Mouse (Mus musculus) right cerebral cortex, postnatal 4 days (tissue): ENCODE results near the gene Gdf15.
A peak's percentile ranks its signal among the peaks of the same experiment; 100 is the strongest.

Source experiments
- DNase-seq: peaks from one replicate; pipeline ENCODE4 v3.0.0-alpha.2; 2022

Gdf15 gene

DNA sequence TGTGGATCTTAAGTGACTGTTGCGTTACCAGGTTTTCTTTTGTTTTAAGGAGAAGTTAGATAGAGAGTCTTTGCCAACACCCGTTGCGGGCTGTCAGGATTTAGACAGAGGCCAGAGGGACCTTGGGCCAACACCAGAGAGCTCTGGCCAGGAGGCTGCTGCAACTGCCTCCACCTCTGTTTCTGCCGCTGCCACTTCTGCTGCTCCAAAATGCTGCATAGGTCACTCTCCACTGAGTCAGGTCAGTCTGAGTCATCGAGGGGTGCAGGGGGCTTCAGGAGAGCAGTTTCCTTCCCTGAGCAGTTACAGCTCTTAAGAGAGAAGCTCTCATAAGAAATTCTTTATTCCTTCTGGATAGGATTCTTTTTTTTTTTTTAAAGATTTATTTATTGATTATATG, 5.2 kb downstream of the Gdf15 start:
- DNase-seq, result no peak

DNA sequence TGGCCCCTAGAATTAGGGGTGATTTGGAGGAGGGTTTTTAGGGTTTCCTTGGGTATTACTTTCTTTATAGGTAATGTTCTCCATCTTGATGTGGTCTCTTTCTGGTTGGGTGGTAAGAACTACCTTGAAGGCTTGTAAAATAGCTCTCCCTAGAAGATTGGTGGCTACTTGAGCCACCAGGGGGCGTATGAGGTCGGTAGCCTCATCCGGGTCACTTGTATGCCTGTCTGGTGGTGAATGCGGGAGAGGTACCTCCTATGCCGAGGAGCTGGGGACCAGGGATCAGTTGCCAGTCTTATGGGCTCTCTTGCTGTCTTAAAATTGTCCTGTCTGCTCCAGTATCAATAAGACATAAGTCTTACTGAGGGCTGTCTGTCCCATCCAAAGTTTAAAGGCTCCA, 7.2 kb downstream of the Gdf15 start:
- DNase-seq, result peak; percentile 40

DNA sequence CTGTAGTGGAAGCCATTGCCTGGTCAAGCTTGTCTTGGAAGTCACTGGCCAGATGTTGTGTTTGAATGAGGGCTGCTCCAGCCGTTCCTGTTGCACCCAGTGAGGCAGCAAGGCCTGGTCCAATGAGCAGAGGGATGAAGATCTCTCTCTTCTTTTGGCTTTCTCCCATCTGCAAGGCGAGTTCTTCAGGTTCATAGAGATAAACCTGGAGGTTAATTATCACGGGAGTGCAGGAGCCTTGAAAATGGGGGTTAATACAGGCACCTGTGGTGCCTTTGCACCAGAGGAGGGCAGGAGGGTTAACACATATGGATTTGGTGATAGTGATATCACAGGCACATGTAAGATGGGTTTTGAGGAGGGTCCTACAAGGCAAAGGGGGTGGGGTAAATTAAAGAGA, 10.0 kb downstream of the Gdf15 start:
- no peak for DNase-seq

DNA sequence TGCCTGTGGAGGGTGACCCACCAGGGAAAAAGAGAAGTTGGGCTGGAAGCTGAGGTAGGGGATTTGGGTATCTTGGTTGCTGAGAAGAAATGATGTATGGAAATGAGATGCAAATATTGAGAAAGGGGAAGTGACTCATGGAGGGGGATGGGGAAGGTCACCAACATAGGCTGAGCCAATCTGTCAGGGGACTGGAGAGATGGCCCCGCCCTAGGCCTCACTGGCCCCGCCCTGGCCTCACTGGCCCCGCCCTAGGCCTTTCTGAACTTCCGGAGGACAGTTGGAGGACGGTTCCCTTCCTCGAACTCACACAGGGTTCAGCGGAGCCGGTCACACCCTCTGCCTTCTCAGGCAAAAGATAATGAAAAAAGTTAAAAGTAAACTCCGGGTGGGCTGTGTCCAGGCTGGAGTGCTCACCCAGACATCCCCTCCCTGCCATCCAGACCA, 13.3 kb downstream of the Gdf15 start:
- no peak for DNase-seq

DNA sequence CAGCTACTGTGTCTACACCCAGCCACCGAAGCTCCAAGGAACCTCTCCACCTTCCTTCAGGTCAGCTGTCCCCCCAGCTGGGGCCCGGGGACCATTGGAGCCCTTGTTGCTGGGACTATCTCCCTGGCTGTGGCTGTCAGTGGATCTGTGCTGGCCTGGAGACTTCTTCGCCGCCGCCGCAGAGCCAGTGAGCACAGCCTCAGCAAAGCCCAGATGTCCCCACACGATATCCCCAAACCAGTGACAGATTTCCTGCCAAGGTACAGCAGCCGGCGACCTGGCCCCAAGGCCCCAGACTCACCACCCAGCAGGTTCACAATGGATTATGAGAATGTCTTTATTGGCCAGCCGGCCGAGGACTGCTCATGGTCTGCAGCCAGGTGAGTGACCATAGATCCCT, 14.3 kb downstream of the Gdf15 start:
- no peak for DNase-seq

DNA sequence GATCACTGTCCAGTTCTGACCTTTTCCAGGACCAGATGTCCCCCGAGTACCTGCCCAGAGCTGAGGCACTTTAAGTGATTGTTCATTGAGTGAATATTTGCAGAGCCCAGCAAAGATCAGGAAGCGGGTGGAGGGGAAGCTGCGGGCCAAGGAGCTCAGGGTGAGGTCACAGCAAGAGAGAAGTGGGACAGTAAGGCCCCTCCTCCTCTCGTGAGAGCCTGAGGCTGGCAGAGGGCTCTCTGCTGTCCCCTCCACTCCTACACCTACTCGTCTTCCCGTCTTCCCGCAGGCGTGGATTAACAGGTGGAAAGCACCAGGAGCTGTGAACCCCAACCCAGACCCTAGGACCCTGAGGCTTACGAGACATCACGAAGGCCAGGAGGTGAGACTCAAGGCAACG, 15.6 kb downstream of the Gdf15 start:
- no peak for DNase-seq

DNA sequence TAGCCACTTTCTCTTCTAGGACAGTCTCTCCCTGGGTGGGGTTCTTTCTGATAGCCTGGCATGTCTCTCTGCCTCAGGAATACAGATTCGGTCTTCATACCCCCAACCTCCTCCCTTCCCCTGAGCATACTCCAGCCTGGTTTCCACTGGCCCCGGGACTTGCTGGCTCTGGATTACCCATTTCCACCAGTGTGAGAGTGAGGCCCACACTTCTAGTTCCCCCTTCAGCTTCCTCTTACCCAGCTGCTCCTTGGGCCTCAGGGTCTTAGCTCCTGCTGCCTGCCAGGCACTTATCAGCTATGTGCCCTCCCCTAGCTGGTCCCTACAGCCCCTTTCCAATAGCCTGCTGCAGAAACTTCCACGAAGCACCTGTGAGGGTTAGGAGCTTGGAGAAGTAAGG, 16.4 kb downstream of the Gdf15 start, which contains the start of gene Lrrc25:
Gene Lrrc25, plus strand, starts transcription at position 262 of the 400 bp plus-strand sequence.
- DNase-seq, result no peak

DNA sequence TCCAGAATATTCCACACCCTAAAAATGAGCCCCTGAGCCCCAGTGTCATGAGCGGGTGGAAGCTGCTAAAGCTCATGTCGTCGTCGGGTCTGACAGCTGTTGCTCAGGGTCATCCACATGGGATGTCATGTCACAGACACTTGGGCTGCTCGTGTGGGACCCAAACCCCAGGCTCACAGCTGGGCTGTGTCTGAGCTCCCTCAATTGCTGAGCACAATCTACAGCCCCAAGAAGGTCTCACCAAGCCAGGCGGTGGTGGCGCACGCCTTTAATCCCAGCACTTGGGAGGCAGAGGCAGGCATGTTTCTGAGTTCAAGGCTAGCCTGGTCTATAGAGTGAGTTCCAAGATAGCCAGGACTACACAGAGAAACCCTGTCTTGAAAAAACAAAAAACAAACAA, 17.0 kb downstream of the Gdf15 start:
- no peak for DNase-seq

DNA sequence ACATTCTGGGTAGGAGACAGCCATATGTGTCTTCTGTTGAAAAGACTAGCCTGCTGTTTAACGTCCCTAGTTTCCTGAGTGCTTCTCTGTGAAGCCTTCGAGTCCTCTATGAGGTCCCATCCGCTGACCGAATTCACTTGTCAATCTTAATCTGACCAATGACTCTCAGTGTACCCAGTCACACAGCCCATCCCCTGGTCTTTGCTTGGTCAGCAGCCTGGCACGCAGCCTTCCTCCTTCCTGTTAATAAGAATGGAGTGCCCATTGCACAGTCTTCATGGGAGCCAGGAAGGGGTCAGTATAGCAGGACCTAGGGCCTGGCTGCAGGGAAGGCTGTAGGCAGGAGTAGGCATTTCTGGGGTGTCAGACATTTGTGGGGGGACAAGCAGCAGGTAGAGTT, 17.8 kb downstream of the Gdf15 start:
- no peak for DNase-seq

DNA sequence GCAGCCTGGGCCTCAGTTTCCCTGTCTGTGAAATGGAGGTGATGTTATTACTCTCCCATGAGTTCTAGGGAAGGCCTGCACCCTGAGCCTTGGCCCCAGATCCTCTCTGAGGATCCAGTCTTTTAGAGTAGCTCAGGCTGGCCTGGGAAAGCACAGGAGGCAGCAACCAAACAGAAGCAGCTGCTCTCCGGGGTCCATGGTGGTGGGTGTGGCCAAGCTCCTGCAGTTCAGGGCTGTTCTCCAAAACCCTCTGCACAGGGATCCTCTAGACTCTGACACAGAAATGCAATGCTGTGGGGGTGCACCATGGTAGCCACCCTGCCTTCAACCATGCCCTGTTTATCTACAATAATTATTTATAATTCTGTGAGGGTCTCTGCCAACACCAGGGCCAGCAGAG, 18.5 kb downstream of the Gdf15 start:
- no peak for DNase-seq

DNA sequence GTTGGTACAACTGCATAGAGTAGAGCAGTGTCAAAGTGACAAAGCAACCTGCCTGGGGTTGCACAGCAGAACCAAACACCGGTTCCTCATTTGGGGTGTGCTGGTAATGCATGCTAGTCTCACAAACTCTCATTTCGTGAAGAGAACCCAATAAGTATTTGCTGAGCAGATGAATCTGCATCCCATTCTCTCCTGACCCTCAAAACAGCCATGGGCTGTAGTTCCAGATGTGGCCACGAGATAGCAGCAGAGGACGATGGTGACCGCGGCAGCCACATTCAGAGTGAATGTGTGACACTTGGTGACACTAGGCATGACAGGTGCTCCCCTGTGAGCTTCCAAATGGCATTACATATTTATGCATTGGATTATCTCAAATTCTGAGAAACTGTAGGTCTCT, 20.4 kb downstream of the Gdf15 start:
- DNase-seq, result peak; percentile 81

DNA sequence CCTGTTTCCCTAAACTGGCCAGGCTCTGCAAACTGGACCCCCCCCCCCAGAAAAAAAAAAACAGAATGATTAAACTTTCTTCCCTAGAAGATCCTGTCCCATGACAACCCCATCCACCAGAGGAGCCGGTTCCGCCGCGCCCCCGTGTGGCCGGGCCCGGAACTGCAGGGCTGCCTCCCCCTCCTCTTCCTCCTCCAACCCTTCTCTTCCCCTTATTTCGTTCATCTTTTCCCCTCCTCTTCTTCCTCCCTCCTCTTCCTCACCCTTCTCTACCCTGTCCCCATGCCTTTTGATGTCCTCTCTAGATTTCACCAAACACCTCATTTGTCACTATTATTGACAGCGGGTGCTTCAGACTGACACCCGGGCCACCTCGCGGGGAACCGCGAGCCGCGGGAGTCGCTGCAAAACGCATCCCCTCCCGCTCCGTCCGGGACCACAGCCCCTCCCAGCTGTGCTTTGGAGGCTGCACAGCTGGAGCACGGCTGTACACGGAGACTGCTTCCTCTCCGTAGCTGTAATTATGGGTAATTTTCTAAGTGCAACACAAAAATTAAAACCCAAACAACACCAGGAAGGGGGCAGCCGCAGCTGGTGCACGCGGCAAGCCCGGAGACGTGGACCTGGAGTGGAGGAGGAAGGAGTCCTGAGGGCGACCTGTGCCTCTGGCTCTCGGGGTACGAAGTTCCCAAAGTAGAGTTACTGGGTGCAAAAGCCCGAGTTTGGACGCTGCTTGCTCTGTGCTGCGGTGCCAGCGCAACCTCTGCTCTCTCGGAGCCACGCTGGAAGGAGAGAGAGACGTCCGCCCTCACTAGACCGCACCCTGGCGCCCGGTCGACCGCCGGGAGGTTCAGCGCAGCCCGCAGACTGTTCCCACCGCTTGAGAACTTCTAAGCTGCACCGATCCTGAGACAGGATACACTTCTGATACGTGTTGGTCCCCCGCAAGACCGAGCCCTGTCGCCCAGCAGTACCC, 21.2 kb downstream of the Gdf15 start:
- DNase-seq, result peak; percentile 78

DNA sequence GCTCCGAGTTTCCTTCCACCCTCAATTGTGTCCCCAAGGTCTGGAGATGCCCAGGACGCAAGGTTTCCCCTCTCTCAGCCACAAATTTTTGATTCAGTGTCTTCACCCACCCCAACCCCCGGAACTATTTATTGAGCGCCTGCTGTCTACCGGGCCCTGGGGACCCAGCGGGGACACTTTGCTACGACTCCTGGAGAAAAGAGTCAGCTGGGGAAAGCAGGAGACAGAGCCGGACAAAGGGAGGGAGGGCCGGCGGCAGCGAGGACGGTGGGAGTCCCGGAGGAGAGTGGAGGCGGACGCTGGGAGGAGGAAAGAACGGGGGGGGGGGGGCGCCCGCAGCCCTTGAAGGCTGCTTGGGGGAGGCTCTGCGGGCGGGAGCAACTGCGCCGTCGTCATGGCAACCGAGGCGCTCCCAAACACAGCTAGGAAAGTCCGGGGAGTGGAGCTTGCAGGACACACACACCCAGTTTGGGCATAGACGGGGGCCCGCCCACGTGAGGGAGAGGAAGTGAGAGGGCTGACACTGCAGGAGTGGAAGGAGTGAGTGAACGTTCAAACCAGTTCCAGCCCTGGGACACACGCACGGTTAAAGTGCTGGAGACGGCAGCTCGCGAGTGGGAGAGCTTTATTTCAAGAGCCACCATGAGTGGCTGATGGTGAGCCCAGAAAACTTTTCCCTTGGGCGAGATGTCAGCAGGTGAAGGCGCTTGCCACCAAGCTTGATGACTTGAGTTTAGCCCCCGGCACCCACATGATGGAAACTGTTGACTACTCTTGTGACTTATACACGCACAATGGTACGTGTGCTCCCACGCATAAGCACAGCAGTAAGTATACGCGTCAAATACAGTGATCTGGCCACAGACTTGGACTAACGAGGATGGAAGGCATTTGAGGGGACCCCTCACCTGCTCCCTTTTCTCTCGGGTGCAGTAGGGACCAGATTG, 22.1 kb downstream of the Gdf15 start:
- DNase-seq, result peak; percentile 79

DNA sequence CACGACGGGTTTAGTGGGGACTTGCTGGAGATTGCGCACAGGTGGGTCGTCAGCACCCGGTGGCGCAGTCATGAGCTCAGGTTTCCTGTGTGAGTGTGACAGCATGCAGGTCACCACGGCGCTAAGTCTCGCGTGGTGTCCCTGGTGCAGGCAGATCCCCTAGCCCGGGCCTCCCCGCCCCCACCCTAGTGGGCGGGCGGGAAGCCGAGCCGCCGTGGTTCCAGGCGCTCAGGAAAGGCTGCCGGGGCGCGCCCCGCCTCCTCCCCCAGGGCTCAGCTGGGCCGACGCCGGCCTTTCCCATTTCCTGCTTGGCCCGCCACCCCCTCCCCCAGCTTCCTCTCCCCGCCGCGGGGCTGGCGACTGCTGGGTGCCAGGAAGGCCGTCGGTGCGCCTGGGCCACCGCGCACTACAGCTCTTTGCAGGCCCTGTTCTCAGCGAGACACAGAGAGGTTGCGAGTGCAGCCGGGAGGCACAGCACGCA, 22.8 kb downstream of the Gdf15 start:
- peak; percentile 73 for DNase-seq

DNA sequence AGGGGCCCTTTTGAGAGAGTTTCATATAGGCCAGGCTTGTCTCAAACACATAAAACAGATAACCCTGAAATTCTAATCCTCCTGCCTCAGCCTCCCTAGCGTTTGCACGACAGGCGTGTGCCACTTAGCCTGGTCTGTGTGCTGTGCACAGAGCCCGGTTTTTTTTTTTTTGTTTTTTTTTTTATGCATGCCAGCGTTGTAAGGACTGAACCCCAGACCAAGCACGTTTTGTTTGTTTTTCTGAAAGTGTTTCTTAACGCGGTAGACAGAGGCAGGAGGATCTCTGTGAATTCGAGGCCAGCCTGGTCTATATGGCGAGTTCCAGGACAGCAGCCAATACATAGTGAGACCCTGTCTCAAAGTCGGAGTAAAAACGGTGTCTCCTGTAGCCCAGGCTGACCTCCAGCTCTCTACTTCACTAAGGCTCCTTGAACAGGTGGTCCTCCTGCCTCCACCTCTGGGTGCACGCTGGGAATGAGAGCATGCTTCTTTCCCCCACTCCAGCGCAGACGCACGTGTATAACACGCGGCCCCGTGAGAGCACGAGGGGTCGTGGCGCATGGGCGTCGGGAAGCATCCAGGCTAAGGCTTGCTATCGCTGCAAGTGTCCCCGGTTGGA, 23.4 kb downstream of the Gdf15 start, which contains the start of gene Ssbp4:
Gene Ssbp4, minus strand, starts transcription at position 124 of the 619 bp plus-strand sequence.
- DNase-seq, result no peak

DNA sequence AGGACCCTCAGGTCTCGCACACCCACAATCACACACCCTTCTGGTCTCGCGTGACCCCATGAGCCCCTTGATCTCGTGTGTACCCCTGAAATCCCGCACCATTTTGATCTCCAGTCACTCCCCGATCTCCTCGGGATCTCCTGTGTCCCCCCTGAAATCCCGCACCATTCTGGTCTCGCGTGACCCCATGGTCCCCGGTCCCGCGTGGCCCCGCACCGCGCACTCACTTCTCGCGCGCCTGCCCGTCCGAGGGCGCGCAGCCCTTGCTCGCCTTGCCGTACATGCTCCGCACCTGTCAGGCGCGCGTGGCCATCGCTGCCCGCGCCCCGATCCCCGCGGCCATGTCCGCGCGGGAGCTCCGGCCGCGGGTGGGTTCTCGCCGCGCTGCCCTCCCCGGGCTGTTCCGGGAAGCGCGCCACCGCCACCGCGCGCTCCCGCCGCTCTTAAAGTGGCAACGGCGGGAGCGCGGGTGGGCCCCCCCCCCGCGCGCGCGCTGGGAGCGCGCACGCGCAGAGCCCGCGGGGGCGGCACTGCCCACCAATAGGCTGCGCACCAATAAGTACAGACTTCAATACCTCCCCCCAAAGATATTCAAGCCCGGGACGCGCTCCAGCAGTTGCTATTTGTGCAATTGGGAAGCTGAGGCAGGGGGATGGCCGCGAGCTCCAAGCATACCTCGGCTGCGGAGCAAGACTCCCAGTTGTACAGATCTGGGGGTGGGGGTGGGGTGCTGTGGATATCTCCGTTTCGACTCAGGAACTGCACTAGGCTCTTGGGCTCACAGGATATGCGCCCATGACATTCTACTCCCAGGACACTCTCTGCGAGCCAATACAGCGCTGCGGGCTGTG, 24.1 kb downstream of the Gdf15 start:
- peak; percentile 75 for DNase-seq

DNA sequence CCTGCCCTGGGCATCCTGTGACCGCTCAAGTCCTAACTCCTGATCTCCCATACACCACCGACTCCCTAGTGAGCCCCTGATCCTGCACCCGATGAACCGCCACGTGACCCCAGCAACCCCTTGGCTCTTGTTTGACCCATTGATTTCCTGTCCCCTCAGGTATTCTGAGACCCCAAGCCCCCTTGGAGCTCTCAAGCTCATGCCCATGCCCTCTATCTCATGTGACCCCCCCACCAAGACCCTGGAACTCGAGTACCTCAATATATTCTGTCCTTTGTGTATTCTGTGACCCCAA, 24.7 kb downstream of the Gdf15 start:
- DNase-seq, result no peak

DNA sequence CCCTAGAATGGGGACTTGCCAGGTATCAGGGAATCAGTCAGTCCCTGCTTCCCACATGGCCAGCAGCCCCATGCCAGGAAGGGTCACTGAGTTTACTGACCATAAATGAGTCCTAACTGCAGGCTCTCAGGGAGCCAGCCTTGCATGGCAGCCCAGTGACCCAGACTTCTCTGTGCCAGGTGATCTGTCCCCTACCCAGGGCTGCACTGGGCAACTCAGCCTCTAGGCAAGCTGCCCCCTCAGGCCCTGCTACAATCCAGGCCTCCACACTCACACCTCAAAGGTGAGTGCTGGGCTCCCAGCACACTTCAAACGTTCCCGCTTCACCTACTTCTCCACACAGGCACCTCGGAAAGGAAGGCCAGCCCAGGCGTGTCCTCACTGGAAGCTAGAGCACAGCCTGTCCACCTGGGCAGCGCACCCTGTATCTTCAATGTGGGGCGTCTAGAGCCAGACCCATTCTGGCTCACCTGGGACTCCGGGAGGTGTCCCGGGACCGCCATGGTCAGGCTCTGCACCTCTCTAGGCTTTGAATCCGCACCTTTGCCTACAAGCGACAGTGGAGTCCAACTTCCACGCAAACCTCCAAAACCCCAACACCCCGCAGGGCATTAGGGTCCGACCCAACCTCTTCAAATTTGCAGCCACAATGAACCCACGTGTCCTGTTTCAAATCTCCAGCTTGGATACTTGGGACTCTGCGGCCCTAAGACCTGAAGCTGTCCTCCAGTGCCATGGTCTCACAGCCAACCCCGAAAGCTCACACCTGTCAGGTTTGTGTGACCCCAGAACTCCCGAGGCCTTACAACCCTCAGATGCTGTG, 25.3 kb downstream of the Gdf15 start:
- DNase-seq, result no peak

DNA sequence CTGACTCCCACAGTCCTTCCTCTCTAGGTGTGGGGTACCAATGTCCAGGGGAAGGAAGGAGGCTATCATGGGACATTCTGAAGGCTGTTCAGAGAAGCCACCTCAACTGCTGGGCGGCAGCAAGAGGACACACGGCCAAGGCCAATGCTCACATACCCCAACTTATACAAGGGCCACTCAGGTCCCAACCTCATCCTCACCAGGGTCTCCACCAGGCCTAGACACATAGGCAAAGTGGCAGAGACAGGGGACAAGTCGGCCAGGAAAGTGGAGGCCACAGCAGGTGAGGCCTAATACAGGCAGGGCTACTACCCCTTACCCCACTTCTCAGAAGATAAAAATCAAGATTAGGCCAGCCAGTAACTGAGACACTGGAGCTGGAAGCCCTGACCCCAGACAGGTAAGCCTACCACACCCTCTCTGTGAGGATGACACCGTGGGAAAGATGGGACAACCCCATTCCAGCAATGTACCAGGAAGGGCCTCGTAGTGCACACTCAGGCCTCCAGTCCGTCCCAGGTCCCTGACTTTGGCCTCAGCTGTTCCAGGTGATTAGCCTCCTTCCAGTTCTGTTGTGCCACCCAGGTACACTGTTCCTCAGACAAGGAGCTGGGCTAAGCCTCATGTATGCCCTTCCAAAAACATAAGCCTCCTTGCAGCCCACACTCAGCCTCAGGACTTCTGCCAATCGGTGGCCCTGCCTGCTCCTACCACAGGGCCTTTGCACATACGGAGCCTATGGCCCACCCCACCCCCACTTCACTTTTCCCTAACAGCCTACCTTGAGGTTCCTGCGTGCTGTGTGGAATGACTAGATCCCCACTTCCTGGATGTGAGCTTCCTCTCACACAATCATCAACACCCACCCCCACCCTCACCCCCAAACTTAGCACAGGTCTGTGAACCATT, 26.1 kb downstream of the Gdf15 start:
- no peak for DNase-seq

DNA sequence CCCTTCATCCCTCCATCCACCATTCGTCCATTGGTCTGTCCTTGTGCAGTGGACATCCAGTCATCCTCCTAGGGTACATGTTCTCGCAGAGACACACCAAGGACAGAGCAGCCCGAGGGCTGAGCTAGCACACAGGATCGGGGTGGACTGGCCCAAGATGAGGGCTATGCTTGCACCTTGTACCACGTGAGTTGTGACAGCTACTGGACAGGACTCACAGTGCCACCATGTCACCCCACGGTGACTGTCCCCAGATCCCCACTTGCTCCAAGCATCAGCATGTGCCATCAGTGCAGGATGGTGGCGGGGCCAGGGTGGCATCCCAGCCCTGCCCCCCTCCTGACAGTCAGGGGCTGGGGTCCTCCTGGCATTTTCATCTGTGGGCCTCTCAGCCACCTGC, 27.7 kb downstream of the Gdf15 start:
- no peak for DNase-seq
